Mouse (Mus musculus) hindbrain, embryonic 15.5 days (tissue): Measurements from ENCODE around the gene Stpg3. TPM values are rescaled to one million over a fixed set of nuclear protein-coding genes. Genes with fewer than 3 reads are reported as not detected.

Source experiments
- ATAC-seq: fragments of 200-750 bp; cut with Nextera tagmentation; 2 replicates; pipeline ENCODE4 v1.8.0; 2017; ENCODE audit warnings: low read depth, moderate number of reproducible peaks, moderate TSS enrichment; ENCODE audit not compliant: low FRiP score
- H3K27ac ChIP-seq: fragments of 300-500 bp; sonication (generic); replicated peaks from 2 replicates; pipeline ENCODE4 v1.5.1; 2015; ENCODE audit warnings: mild to moderate bottlenecking, inconsistent platforms
- H3K27me3 ChIP-seq: fragments of 300-500 bp; sonication (generic); 2 replicates; pipeline ENCODE4 v1.6.1; 2015; ENCODE audit warnings: control low read depth, inconsistent platforms
- H3K36me3 ChIP-seq: fragments of 300-500 bp; sonication (generic); 2 replicates; pipeline ENCODE4 v1.6.1; 2015; ENCODE audit warnings: control low read depth, inconsistent platforms
- H3K4me1 ChIP-seq: fragments of 300-500 bp; sonication (generic); replicated peaks from 2 replicates; pipeline ENCODE4 v1.6.1; 2015; ENCODE audit warnings: control low read depth, inconsistent platforms
- H3K4me2 ChIP-seq: fragments of 300-500 bp; sonication (generic); 2 replicates; pipeline ENCODE4 v1.6.1; 2015; ENCODE audit warnings: moderate library complexity, mild to moderate bottlenecking, inconsistent platforms
- H3K4me3 ChIP-seq: fragments of 300-500 bp; sonication (generic); 2 replicates; pipeline ENCODE4 v1.5.1; 2015; ENCODE audit warnings: mild to moderate bottlenecking, inconsistent platforms
- H3K9ac ChIP-seq: fragments of 300-500 bp; sonication (generic); 2 replicates; pipeline ENCODE4 v1.6.1; 2015; ENCODE audit warnings: inconsistent platforms
- H3K9me3 ChIP-seq: fragments of 300-500 bp; sonication (generic); 2 replicates; pipeline ENCODE4 v1.6.1; 2016; ENCODE audit warnings: control low read depth, inconsistent platforms
- WGBS: fragments of 180-500 bp; shearing (Covaris S2); methylation state at CpG from one replicate; pipeline ENCODE4 v1.1.7; 2015; 5-methylcytosine and 5-hydroxymethylcytosine counted together
- polyA plus RNA-seq: library from polyadenylated mRNA; unstranded; fragments of >200 nt; fragmentation: Nextera tagmentation; extraction: Ambion mirVana; gene quantifications from 2 replicates; pipeline ENCODE4 v1.2.1, GENCODE M21; 2015

The Stpg3 gene
- polyA plus RNA-seq, 1 experiment from 2014 or later = not detected

GRCm38 (mm10) chr2:25184496-25184895, 29.9 kb downstream of the Stpg3 start:
- H3K27ac ChIP-seq = no peak overlapping the region
- H3K36me3 ChIP-seq = no peaks in the 10 kb centered on the region
- no peaks in the 10 kb centered on the region for H3K27me3 ChIP-seq
- H3K4me1 ChIP-seq = peaks cover 57% of the 10 kb centered on the region
- WGBS = 87% methylated on average over 7 of the region's 7 CpGs
- no peak overlapping the region for H3K9ac ChIP-seq
- no peaks in the 10 kb centered on the region for H3K9me3 ChIP-seq
- ATAC-seq = no peak
- no peak overlapping the region for H3K4me3 ChIP-seq
- H3K4me2 ChIP-seq = peak overlapping the region; percentile 84

GRCm38 (mm10) chr2:25183336-25183735, 31.1 kb downstream of the Stpg3 start:
- ATAC-seq = no peak
- Histone ChIP-seq H3K9me3 (no peaks in the 10 kb centered on the region), H3K4me2 (peak overlapping the region; percentile 65), H3K9ac (0 out of 2 replicates have a peak overlapping the region, but pooled peaks have one; percentile 19), H3K27me3 (no peaks in the 10 kb centered on the region), H3K36me3 (no peaks in the 10 kb centered on the region), H3K4me3 (peak overlapping the region; percentile 83), H3K27ac (no peak overlapping the region), H3K4me1 (peaks cover 61% of the 10 kb centered on the region)
- 42% methylated on average over 2 of the region's 2 CpGs for WGBS

DNA sequence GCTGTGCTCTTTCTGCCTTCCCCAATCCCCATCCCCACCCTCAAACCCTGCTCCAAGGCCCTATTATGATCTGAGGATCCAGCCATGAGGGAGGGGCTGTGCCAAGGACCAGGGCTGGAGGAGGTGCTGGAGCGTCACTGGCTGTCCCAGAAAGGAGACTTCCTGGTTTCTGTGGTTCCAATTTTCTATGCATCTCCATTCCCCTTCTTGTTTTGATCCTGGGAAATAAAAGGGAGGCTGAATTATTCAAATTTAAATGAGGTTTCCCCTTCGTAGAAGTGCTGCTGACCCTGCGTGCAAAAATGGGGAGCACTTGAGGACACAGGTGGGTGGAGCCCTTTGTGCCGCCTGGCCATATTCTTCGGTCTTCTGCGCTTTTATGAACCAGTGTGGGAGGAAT, 31.8 kb downstream of the Stpg3 start:
- Histone ChIP-seq H3K36me3 (no peaks in the 10 kb centered on the region), H3K9me3 (no peaks in the 10 kb centered on the region), H3K27me3 (no peaks in the 10 kb centered on the region), H3K9ac (0 out of 2 replicates have a peak overlapping the region, but pooled peaks have one; percentile 19), H3K4me3 (peak overlapping the region; percentile 83), H3K27ac (no peak overlapping the region), H3K4me1 (peaks cover 68% of the 10 kb centered on the region), H3K4me2 (peak overlapping the region; percentile 65)
- 7% methylated on average over 6 of the region's 6 CpGs for WGBS
- ATAC-seq = no peak

DNA sequence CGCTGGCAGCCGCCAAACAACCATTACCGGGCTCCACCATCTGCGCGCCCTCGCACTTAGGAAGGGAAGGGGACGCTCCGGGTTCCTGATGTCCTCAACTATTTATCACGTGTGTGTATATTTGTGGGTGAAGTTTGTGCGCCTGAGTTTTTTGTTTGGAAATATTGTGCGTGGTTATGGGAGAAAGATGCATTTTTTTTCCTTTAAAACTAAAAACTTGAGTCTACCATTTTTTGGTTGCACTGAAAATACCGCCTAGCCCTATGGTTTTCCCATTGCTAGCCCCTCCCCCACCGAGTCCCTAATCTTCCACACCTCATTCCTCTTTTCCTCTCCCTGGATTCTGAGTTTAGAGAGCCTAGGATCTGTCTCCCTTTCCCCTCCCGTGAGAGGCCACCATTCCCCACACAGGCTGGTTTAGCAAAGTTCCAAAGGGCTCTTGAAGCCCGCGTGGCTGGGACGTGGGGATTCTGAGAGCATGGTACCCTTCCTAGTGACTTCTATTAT, 32.5 kb downstream of the Stpg3 start:
- peak overlapping the region; percentile 65 for H3K4me2 ChIP-seq
- no peak for ATAC-seq
- H3K4me1 ChIP-seq = peaks cover 75% of the 10 kb centered on the region
- no peaks in the 10 kb centered on the region for H3K36me3 ChIP-seq
- H3K27ac ChIP-seq = peak overlapping the region; percentile 85
- no peaks in the 10 kb centered on the region for H3K27me3 ChIP-seq
- WGBS = under 1% methylated on average over 17 of the region's 17 CpGs
- peak overlapping the region; percentile 63 for H3K9ac ChIP-seq
- H3K4me3 ChIP-seq = peak overlapping the region; percentile 83
- no peaks in the 10 kb centered on the region for H3K9me3 ChIP-seq

- Histone ChIP-seq H3K9ac (peak overlapping the region; percentile 63), H3K4me3 (peak overlapping the region; percentile 83), H3K27ac (peak overlapping the region; percentile 85), H3K4me2 (peak overlapping the region; percentile 65), H3K27me3 (no peaks in the 10 kb centered on the region), H3K36me3 (no peaks in the 10 kb centered on the region), H3K4me1 (peaks cover 77% of the 10 kb centered on the region), H3K9me3 (no peaks in the 10 kb centered on the region)
- ATAC-seq = peak; percentile 46
- under 1% methylated on average over 96 of the region's 100 CpGs for WGBS
Measured at GRCm38 (mm10) chr2:25180973-25181890, 33.2 kb downstream of the Stpg3 start.

GRCm38 (mm10) chr2:25180478-25180903, 33.9 kb downstream of the Stpg3 start, which contains the start of gene Nrarp:
TSS of gene Nrarp (plus strand) at chr2:25180758.
- Histone ChIP-seq H3K9me3 (no peaks in the 10 kb centered on the region), H3K4me3 (peak within 1 kb of the TSS; percentile 83), H3K27ac (peak within 1 kb of the TSS; percentile 85), H3K4me2 (peak within 1 kb of the TSS; percentile 65), H3K36me3 (no peaks in the 10 kb centered on the region), H3K4me1 (peaks cover 69% of the 10 kb centered on the region), H3K9ac (peak within 1 kb of the TSS; percentile 63), H3K27me3 (no peaks in the 10 kb centered on the region)
- under 1% methylated on average over 35 of the region's 35 CpGs for WGBS
- ATAC-seq = peak; percentile 91

DNA sequence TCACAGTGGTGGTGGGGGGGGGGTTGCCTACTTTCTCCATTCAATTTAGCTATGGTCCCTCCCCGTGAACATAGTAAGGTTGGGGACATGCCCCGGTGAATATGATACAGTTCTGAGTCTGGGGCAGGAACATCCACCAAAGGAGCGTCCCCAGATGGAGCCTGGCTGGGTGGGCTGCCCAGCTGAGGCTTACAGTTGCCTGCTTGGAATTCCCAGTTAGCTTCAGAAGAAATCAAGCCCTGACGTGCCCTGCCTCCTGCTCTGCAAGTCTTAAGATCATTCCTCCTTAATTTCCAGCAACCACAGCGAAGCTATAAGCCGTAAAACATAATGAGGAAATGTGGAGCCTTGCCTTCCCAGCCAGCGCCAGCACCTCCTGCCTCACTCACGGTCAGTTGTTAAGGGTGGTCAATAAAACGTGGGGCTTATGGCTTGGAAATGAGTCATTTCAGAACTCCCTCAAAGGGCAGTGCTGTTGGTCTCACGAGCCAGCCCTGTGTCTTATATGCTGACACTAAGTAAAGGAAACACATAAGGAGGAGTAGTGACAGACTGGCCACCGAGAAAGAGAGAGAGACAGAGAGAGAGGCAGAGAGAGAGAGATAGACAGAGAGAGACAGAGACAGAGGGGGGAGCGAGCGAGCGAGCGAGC, 34.7 kb downstream of the Stpg3 start:
- Histone ChIP-seq H3K4me2 (peak overlapping the region; percentile 65), H3K27ac (peak overlapping the region; percentile 81), H3K27me3 (no peaks in the 10 kb centered on the region), H3K9me3 (no peaks in the 10 kb centered on the region), H3K4me3 (peak overlapping the region; percentile 83), H3K9ac (peak overlapping the region; percentile 63; the same call in 1 of the 2 replicates), H3K4me1 (peaks cover 62% of the 10 kb centered on the region), H3K36me3 (no peaks in the 10 kb centered on the region)
- ATAC-seq = no peak
- WGBS = 31% methylated on average over 15 of the region's 15 CpGs

GRCm38 (mm10) chr2:25178285-25178972, 36.0 kb downstream of the Stpg3 start:
- no peak overlapping the region for H3K4me3 ChIP-seq
- H3K36me3 ChIP-seq = no peaks in the 10 kb centered on the region
- no peak for ATAC-seq
- H3K9me3 ChIP-seq = no peaks in the 10 kb centered on the region
- 13% methylated on average over 10 of the region's 10 CpGs for WGBS
- H3K27me3 ChIP-seq = no peaks in the 10 kb centered on the region
- H3K27ac ChIP-seq = peak overlapping the region; percentile 86
- peak overlapping the region; percentile 38 for H3K4me2 ChIP-seq
- no peak overlapping the region; the same call in 1 of the 2 replicates for H3K9ac ChIP-seq
- H3K4me1 ChIP-seq = peaks cover 57% of the 10 kb centered on the region

GRCm38 (mm10) chr2:25177685-25178084, 36.8 kb downstream of the Stpg3 start:
- ATAC-seq = peak; percentile 37; the same call in 1 of the 2 replicates
- H3K36me3 ChIP-seq = no peaks in the 10 kb centered on the region
- H3K9me3 ChIP-seq = no peaks in the 10 kb centered on the region
- WGBS = 3% methylated on average over 6 of the region's 6 CpGs
- peaks cover 49% of the 10 kb centered on the region for H3K4me1 ChIP-seq
- H3K9ac ChIP-seq = 0 out of 2 replicates have a peak overlapping the region, but pooled peaks have one; percentile 8
- peak overlapping the region; percentile 38 for H3K4me2 ChIP-seq
- H3K27me3 ChIP-seq = no peaks in the 10 kb centered on the region
- H3K4me3 ChIP-seq = peak overlapping the region; percentile 16; the same call in 1 of the 2 replicates
- H3K27ac ChIP-seq = peak overlapping the region; percentile 86

GRCm38 (mm10) chr2:25177076-25177475, 37.4 kb downstream of the Stpg3 start:
- no peaks in the 10 kb centered on the region for H3K27me3 ChIP-seq
- peaks cover 45% of the 10 kb centered on the region for H3K4me1 ChIP-seq
- no peaks in the 10 kb centered on the region for H3K9me3 ChIP-seq
- H3K9ac ChIP-seq = 0 out of 2 replicates have a peak overlapping the region, but pooled peaks have one; percentile 8
- peak overlapping the region; percentile 16; the same call in 1 of the 2 replicates for H3K4me3 ChIP-seq
- 38% methylated on average over 4 of the region's 4 CpGs for WGBS
- ATAC-seq = no peak
- H3K36me3 ChIP-seq = no peaks in the 10 kb centered on the region
- H3K4me2 ChIP-seq = peak overlapping the region; percentile 38
- H3K27ac ChIP-seq = peak overlapping the region; percentile 86

- 72% methylated on average over 6 of the region's 6 CpGs for WGBS
- H3K9me3 ChIP-seq = no peaks in the 10 kb centered on the region
- H3K4me3 ChIP-seq = no peak overlapping the region
- peaks cover 40% of the 10 kb centered on the region for H3K4me1 ChIP-seq
- H3K27ac ChIP-seq = peak overlapping the region; percentile 86
- no peaks in the 10 kb centered on the region for H3K36me3 ChIP-seq
- H3K4me2 ChIP-seq = peak overlapping the region; percentile 38
- H3K27me3 ChIP-seq = no peaks in the 10 kb centered on the region
- ATAC-seq = no peak
- H3K9ac ChIP-seq = no peak overlapping the region
Measured at GRCm38 (mm10) chr2:25176573-25176972, 37.9 kb downstream of the Stpg3 start.
